Mouse (Mus musculus): Measurements from ENCODE around the gene Cenpt. TPM values are rescaled to one million over a fixed set of nuclear protein-coding genes. Genes with fewer than 3 reads are reported as not detected.

Cenpt gene
- polyA plus RNA-seq, 1 experiment from 2014 or later = 49.0 TPM

Other genes with a start within 250 kb of the Cenpt start
- gene Ripor1, start 248.0 kb downstream of the Cenpt start, polyA plus RNA-seq (2016; fragmentation: Nextera tagmentation; extraction: Ambion mirVana) = 17.5 and 18.0 TPM in 2 replicates
- 132 and 157 TPM in 2 replicates for gene Ctcf, start 216.7 kb downstream of the Cenpt start, polyA plus RNA-seq (2016; fragmentation: Nextera tagmentation; extraction: Ambion mirVana)
- 0.39 and 0.69 TPM in 2 replicates for gene Agrp, start 215.9 kb downstream of the Cenpt start, polyA plus RNA-seq (2016; fragmentation: Nextera tagmentation; extraction: Ambion mirVana)
- gene Carmil2, start 167.0 kb downstream of the Cenpt start, polyA plus RNA-seq (2016; fragmentation: Nextera tagmentation; extraction: Ambion mirVana) = 0.33 and 0.51 TPM in 2 replicates
- gene Acd, start 152.2 kb downstream of the Cenpt start, polyA plus RNA-seq (2016; fragmentation: Nextera tagmentation; extraction: Ambion mirVana) = 66.1 and 74.3 TPM in 2 replicates
- gene Pard6a, start 152.1 kb downstream of the Cenpt start, polyA plus RNA-seq (2016; fragmentation: Nextera tagmentation; extraction: Ambion mirVana) = 11.8 and 12.2 TPM in 2 replicates
- gene 4933405L10Rik, start 145.6 kb downstream of the Cenpt start, polyA plus RNA-seq (2016; fragmentation: Nextera tagmentation; extraction: Ambion mirVana) = not detected in 2 replicates
- gene Enkd1, start 145.1 kb downstream of the Cenpt start, polyA plus RNA-seq (2016; fragmentation: Nextera tagmentation; extraction: Ambion mirVana) = 47.0 and 56.0 TPM in 2 replicates
- 25.4 and 29.8 TPM in 2 replicates for gene Gfod2, start 94.6 kb downstream of the Cenpt start, polyA plus RNA-seq (2016; fragmentation: Nextera tagmentation; extraction: Ambion mirVana)
- gene Ranbp10, start 25.9 kb downstream of the Cenpt start, polyA plus RNA-seq (2016; fragmentation: Nextera tagmentation; extraction: Ambion mirVana) = 11.5 and 14.9 TPM in 2 replicates
- gene Tsnaxip1, start 25.5 kb downstream of the Cenpt start, polyA plus RNA-seq (2016; fragmentation: Nextera tagmentation; extraction: Ambion mirVana) = 0.10 and 0.14 TPM in 2 replicates
- gene Thap11, start 1.9 kb upstream of the Cenpt start, polyA plus RNA-seq (2016; fragmentation: Nextera tagmentation; extraction: Ambion mirVana) = 85.7 and 90.8 TPM in 2 replicates
- gene Nutf2, start 7.3 kb upstream of the Cenpt start, polyA plus RNA-seq (2016; fragmentation: Nextera tagmentation; extraction: Ambion mirVana) = 379 and 438 TPM in 2 replicates
- gene Edc4, start 27.6 kb upstream of the Cenpt start, polyA plus RNA-seq (2016; fragmentation: Nextera tagmentation; extraction: Ambion mirVana) = 75.1 and 76.6 TPM in 2 replicates
- gene Nrn1l, start 40.3 kb upstream of the Cenpt start, polyA plus RNA-seq (2016; fragmentation: Nextera tagmentation; extraction: Ambion mirVana) = 0.41 TPM in 1 of 2 replicates, not detected in the other
- gene Pskh1, start 47.2 kb upstream of the Cenpt start, polyA plus RNA-seq (2016; fragmentation: Nextera tagmentation; extraction: Ambion mirVana) = 34.4 and 45.9 TPM in 2 replicates
- 1.6 and 2.0 TPM in 2 replicates for gene Ctrl, start 80.6 kb upstream of the Cenpt start, polyA plus RNA-seq (2016; fragmentation: Nextera tagmentation; extraction: Ambion mirVana)
- 28.9 and 40.3 TPM in 2 replicates for gene Psmb10, start 85.2 kb upstream of the Cenpt start, polyA plus RNA-seq (2016; fragmentation: Nextera tagmentation; extraction: Ambion mirVana)
- 2.0 and 2.1 TPM in 2 replicates for gene Lcat, start 90.1 kb upstream of the Cenpt start, polyA plus RNA-seq (2016; fragmentation: Nextera tagmentation; extraction: Ambion mirVana)
- gene Slc12a4, start 112.8 kb upstream of the Cenpt start, polyA plus RNA-seq (2016; fragmentation: Nextera tagmentation; extraction: Ambion mirVana) = 31.9 and 37.7 TPM in 2 replicates
- gene Dpep3, start 126.2 kb upstream of the Cenpt start, polyA plus RNA-seq (2016; fragmentation: Nextera tagmentation; extraction: Ambion mirVana) = not detected in 2 replicates
- gene Dus2, start 138.1 kb upstream of the Cenpt start, polyA plus RNA-seq (2016; fragmentation: Nextera tagmentation; extraction: Ambion mirVana) = 23.3 and 23.7 TPM in 2 replicates
- gene Dpep2nb, start 152.7 kb upstream of the Cenpt start, polyA plus RNA-seq (2016; fragmentation: Nextera tagmentation; extraction: Ambion mirVana) = 0.21 TPM in 1 of 2 replicates, not detected in the other
- gene Ddx28, start 158.6 kb upstream of the Cenpt start, polyA plus RNA-seq (2016; fragmentation: Nextera tagmentation; extraction: Ambion mirVana) = 22.8 and 23.2 TPM in 2 replicates
- gene Nfatc3, start 205.6 kb upstream of the Cenpt start, polyA plus RNA-seq (2016; fragmentation: Nextera tagmentation; extraction: Ambion mirVana) = 7.9 TPM in 2 replicates